Mouse (Mus musculus) intestine, embryonic 14.5 days (tissue): ENCODE results near the gene Isoc2a. TPM values are rescaled to one million over a fixed set of nuclear protein-coding genes. Genes with fewer than 3 reads are reported as not detected.

Experiments
- ATAC-seq: fragments of 200-750 bp; cut with Nextera tagmentation; replicated peaks from 2 replicates; pipeline ENCODE4 v1.8.0; 2017; ENCODE audit warnings: low read depth, moderate number of reproducible peaks, moderate TSS enrichment, moderate library complexity; ENCODE audit not compliant: low FRiP score, low TSS enrichment
- DNase-seq: peaks from one replicate; pipeline ENCODE4 v3.0.0-alpha.2; 2018; ENCODE audit warnings: low spot score
- H3K27ac ChIP-seq: fragments of 300-500 bp; sonication (generic); 2 replicates; pipeline ENCODE4 v1.5.1; 2014; ENCODE audit warnings: low read depth, mild to moderate bottlenecking, control low read depth
- H3K27me3 ChIP-seq: fragments of 300-500 bp; sonication (generic); replicated peaks from 2 replicates; pipeline ENCODE4 v1.6.1; 2014; ENCODE audit warnings: low read length, control low read depth; ENCODE audit not compliant: control insufficient read depth, insufficient read depth
- H3K36me3 ChIP-seq: fragments of 300-500 bp; sonication (generic); 2 replicates; pipeline ENCODE4 v1.6.1; 2014; ENCODE audit warnings: low read length, control low read depth; ENCODE audit not compliant: control insufficient read depth, insufficient read depth
- H3K4me1 ChIP-seq: fragments of 300-500 bp; sonication (generic); replicated peaks from 2 replicates; pipeline ENCODE4 v1.6.1; 2014; ENCODE audit warnings: low read length, control low read depth, mixed read lengths; ENCODE audit not compliant: control insufficient read depth, insufficient read depth
- H3K4me2 ChIP-seq: fragments of 300-500 bp; sonication (generic); 2 replicates; pipeline ENCODE4 v1.6.1; 2014; ENCODE audit warnings: low read length
- H3K4me3 ChIP-seq: fragments of 300-500 bp; sonication (generic); 2 replicates; pipeline ENCODE4 v1.5.1; 2014; ENCODE audit warnings: low read depth, low read length, control low read depth, mixed read lengths
- H3K9ac ChIP-seq: fragments of 300-500 bp; sonication (generic); 2 replicates; pipeline ENCODE4 v1.6.1; 2014; ENCODE audit warnings: mild to moderate bottlenecking, low read length
- H3K9me3 ChIP-seq: fragments of 300-500 bp; sonication (generic); 2 replicates; pipeline ENCODE4 v1.6.1; 2016; ENCODE audit warnings: low read length, control low read depth; ENCODE audit not compliant: control insufficient read depth
- WGBS: fragments of 180-500 bp; shearing (Covaris S2); extraction: QIAGEN DNeasy Blood & Tissue Kit; methylation state at CpG from one replicate; pipeline ENCODE4 v1.1.7; 2014; 5-methylcytosine and 5-hydroxymethylcytosine counted together
- polyA plus RNA-seq: library from polyadenylated mRNA; unstranded; fragments of >200 nt; fragmentation: Nextera tagmentation; extraction: Ambion mirVana; gene quantifications from 2 replicates; pipeline ENCODE4 v1.2.1, GENCODE M21; 2014

The Isoc2a gene
- polyA plus RNA-seq, 1 experiment from 2014 or later: 0.96 TPM

DNA sequence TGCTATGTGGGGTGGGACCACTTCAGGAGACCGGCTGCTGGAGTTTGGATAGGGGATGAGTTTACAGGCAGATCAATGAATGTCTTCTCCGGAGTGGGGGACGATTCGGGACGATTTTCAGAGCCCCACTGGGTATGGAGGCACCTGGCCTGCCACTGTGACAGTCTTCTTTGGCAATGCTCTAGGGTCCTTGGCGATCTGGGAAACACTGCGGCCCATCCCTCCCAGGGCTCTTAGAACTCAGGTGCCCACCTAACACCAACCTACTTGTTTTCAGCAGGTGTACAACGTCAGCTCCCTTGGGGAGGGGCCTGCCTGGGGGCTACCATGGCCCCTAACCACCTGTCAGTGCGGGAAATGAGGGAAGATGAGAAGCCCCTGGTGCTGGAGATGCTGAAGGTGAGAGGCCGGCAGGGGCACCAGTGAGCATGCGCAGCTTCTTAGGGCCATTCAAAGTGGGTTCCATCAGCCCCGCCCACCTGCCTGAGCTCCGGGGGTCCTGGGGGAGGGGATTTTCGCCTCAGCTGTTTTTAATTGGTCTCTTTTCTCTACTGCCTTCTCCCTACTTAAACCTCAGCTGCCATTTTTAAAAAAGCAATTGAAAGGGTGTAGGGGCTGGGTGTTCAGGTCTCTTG lies 46.1 kb downstream of the Isoc2a start:
- Histone ChIP-seq H3K9ac (peak overlapping the region; percentile 34), H3K36me3 (peaks cover 29% of the 10 kb centered on the region), H3K27me3 (no peaks in the 10 kb centered on the region), H3K4me2 (peak overlapping the region; percentile 72), H3K9me3 (no peaks in the 10 kb centered on the region), H3K27ac (peak overlapping the region; percentile 95), H3K4me3 (peak overlapping the region; percentile 19), H3K4me1 (peaks cover 53% of the 10 kb centered on the region)
- ATAC-seq (peak; percentile 16; the same call in 1 of the 2 replicates), DNase-seq (peak; percentile 77)
- WGBS: under 1% methylated on average over 14 of the region's 14 CpGs

- H3K36me3 ChIP-seq: peaks cover 23% of the 10 kb centered on the region
- no peaks in the 10 kb centered on the region for H3K9me3 ChIP-seq
- ATAC-seq (no peak), DNase-seq (peak; percentile 71)
- H3K4me1 ChIP-seq: peaks cover 53% of the 10 kb centered on the region
- peak overlapping the region; percentile 34 for H3K9ac ChIP-seq
- peak overlapping the region; percentile 95 for H3K27ac ChIP-seq
- peak overlapping the region; percentile 19 for H3K4me3 ChIP-seq
- H3K27me3 ChIP-seq: no peaks in the 10 kb centered on the region
- peak overlapping the region; percentile 72 for H3K4me2 ChIP-seq
- WGBS: 7% methylated on average over 37 of the region's 37 CpGs
These were observed 46.8 kb downstream of the Isoc2a start for GRCm38 (mm10) chr7:4923586-4924364.

DNA sequence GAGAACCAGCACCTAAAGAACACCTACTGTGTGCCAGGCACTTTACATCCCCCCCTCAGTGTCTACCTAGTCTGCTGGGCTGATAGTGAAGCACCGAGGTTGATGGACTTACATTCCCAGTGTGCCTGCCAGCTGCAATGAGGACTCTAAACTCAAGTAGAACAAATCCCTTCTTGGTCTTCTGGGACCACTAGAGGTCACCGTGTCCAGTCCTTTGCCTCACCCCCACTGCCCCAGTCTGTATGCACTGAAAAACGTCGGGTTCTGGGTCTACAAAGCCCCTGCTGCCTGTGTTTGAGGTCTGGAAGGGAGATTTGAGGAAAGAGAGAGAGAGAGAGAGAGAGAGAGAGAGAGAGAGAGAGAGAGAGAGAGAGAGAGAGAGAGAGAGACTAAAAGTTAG lies 47.5 kb downstream of the Isoc2a start:
- Histone ChIP-seq H3K36me3 (peaks cover 16% of the 10 kb centered on the region), H3K27ac (peak overlapping the region; percentile 95), H3K4me2 (peak overlapping the region; percentile 72), H3K9me3 (no peaks in the 10 kb centered on the region), H3K27me3 (no peaks in the 10 kb centered on the region), H3K4me1 (peaks cover 53% of the 10 kb centered on the region), H3K4me3 (no peak overlapping the region), H3K9ac (no peak overlapping the region; the same call in 1 of the 2 replicates)
- WGBS: 3% methylated on average over 4 of the region's 4 CpGs
- peak; percentile 64 for DNase-seq
- no peak for ATAC-seq

DNA sequence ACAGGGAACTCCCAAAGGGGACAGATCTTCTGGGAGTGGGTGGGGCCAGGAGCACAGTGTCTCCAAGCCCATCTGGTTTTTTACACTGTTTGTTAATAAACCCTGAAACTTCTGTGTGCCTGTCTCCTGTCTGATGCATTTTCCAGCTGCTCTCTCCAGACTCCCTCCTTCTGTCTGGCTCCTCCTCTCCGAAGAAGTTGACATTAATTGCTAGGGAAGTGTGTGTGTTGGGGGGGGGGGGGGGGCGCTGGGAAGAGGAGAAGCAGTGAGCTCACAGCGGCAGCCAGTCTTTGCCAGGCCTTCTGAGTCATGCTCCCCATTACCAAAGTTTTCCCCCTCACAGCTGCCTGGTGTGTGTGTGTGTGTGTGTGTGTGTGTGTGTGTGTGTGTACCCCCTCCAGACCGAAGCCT lies 47.9 kb downstream of the Isoc2a start:
- Histone ChIP-seq H3K9ac (no peak overlapping the region), H3K4me3 (no peak overlapping the region), H3K9me3 (no peaks in the 10 kb centered on the region), H3K27ac (peak overlapping the region; percentile 95), H3K4me2 (peak overlapping the region; percentile 72), H3K27me3 (no peaks in the 10 kb centered on the region), H3K36me3 (peaks cover 12% of the 10 kb centered on the region), H3K4me1 (peaks cover 53% of the 10 kb centered on the region)
- ATAC-seq (peak; percentile 38), DNase-seq (no peak)
- WGBS: 12% methylated on average over 3 of the region's 4 CpGs

GRCm38 (mm10) chr7:4925441-4926381 lies 48.8 kb downstream of the Isoc2a start, which contains the start of gene Ssc5d:
TSS of gene Ssc5d (plus strand) at chr7:4925785.
- Histone ChIP-seq H3K4me3 (no peak within 1 kb of the TSS), H3K9me3 (no peaks in the 10 kb centered on the region), H3K27ac (peak within 1 kb of the TSS; percentile 95), H3K36me3 (peaks cover 4% of the 10 kb centered on the region), H3K27me3 (no peaks in the 10 kb centered on the region), H3K9ac (peak within 1 kb of the TSS; percentile 22; the same call in 1 of the 2 replicates), H3K4me2 (peak within 1 kb of the TSS; percentile 72), H3K4me1 (peaks cover 53% of the 10 kb centered on the region)
- peak; percentile 69 for DNase-seq
- ATAC-seq: peak; percentile 25
- 13% methylated on average over 6 of the region's 6 CpGs for WGBS

DNA sequence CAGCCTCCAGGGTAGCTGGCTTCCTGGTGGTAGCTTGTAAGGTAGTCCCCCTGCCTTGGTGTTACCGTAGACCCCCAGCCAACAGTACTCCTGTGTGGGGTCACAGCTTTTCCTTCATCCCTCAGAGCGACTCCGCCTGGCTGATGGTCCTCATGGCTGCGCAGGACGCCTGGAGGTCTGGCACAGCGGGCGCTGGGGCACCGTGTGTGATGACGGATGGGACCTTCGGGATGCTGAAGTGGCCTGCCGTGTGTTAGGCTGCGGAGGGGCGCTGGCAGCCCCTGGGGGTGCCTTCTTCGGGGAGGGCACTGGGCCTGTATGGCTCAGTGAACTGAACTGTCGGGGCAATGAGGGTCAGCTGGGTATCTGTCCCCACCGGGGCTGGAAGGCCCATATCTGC lies 49.9 kb downstream of the Isoc2a start:
- no peak for ATAC-seq
- WGBS: 70% methylated on average over 16 of the region's 16 CpGs

GRCm38 (mm10) chr7:4927711-4928110 lies 50.8 kb downstream of the Isoc2a start:
- Histone ChIP-seq H3K4me3 (no peak overlapping the region), H3K4me2 (no peak overlapping the region), H3K27ac (no peak overlapping the region; the same call in 1 of the 2 replicates), H3K36me3 (no peaks in the 10 kb centered on the region), H3K27me3 (no peaks in the 10 kb centered on the region), H3K4me1 (peaks cover 46% of the 10 kb centered on the region), H3K9ac (peak overlapping the region; percentile 7; the same call in 1 of the 2 replicates), H3K9me3 (no peaks in the 10 kb centered on the region)
- WGBS: 45% methylated on average over 8 of the region's 8 CpGs
- ATAC-seq: no peak
- no peak for DNase-seq

More for the DNA sequence above, 49.9 kb downstream of the Isoc2a start:
- Histone ChIP-seq H3K4me1 (peaks cover 50% of the 10 kb centered on the region), H3K9ac (no peak overlapping the region), H3K9me3 (no peaks in the 10 kb centered on the region), H3K4me3 (no peak overlapping the region), H3K36me3 (no peaks in the 10 kb centered on the region), H3K27ac (peak overlapping the region; percentile 95; the same call in 1 of the 2 replicates), H3K4me2 (no peak overlapping the region), H3K27me3 (no peaks in the 10 kb centered on the region)
- DNase-seq: no peak

DNA sequence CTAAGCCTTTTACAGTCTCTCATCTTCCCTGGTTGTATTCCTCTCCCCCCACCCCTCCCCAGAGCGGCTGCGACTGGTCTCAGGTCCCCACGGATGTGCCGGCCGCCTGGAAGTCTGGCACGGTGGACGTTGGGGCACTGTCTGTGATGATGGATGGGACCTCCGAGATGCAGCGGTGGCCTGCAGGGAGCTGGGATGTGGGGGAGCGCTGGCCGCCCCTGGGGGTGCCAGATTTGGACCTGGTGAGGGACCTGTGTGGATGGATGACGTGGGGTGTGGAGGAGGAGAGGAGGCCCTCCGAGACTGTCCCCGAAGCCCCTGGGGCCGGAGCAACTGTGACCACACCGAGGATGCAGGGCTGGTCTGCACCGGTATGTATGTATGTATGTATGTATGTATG lies 51.4 kb downstream of the Isoc2a start:
- no peak overlapping the region; the same call in 1 of the 2 replicates for H3K27ac ChIP-seq

More for the DNA sequence above, 51.4 kb downstream of the Isoc2a start:
- ATAC-seq (no peak), DNase-seq (no peak)
- Histone ChIP-seq H3K36me3 (no peaks in the 10 kb centered on the region), H3K9ac (no peak overlapping the region), H3K9me3 (no peaks in the 10 kb centered on the region), H3K4me1 (peaks cover 40% of the 10 kb centered on the region), H3K27me3 (no peaks in the 10 kb centered on the region), H3K4me3 (no peak overlapping the region), H3K4me2 (no peak overlapping the region; the same call in 1 of the 2 replicates)
- 54% methylated on average over 17 of the region's 17 CpGs for WGBS
